Mouse (Mus musculus): ENCODE measurements around the gene Cox5a.

GRCm38 (mm10) chr9:57549186-57549585 lies 28.1 kb downstream of the Cox5a start:
- TF ChIP-seq CTCF (IDR thresholded peaks at IDR 0.05; ENCODE audit: low read depth, low read length) = no peak
- no peak for TF ChIP-seq POLR2A (IDR thresholded peaks at IDR 0.05; ENCODE audit: extremely low read depth, insufficient read depth, low read length)
